Mouse (Mus musculus): ENCODE measurements around the gene Cd4. TPM values are rescaled to one million over a fixed set of nuclear protein-coding genes. Genes with fewer than 3 reads are reported as not detected.
A peak's percentile ranks its signal among the peaks of the same experiment; 100 is the strongest.
"Not testable (repeated sequence)": the region's sequence is repeated elsewhere in the genome, so short reads cannot be mapped to it uniquely, and the experiment has no call there.

Cd4 gene
- polyA plus RNA-seq, 1 experiment from 2014 or later = not detected

DNA sequence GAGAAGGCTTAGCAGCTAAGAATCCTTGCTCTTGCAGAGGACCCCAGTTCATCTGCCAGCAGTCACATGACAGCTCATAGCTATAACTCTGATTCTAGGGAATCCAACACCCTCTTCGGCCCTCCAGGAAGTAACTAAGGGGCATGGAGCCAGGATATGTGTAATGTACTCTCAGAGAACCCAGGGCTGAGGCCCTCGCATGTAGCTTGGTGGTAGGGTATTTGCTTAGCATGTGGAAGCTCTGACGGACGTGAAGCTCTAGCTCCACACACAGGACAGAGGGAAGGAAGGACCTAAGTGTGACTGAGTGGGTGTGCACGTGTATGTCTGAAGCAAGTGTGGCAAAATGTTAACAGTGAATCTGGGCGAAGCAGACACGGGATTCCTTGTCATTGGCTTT lies 51.6 kb downstream of the Cd4 start:
- peaks cover 20% of the 10 kb centered on the region for H3K36me3 ChIP-seq (ENCODE audit: control insufficient read depth, insufficient read depth, low read length)
- H3K27me3 ChIP-seq (ENCODE audit: control insufficient read depth, insufficient read depth, low read length) = no peaks in the 10 kb centered on the region
- peaks cover 30% of the 10 kb centered on the region for H3K4me1 ChIP-seq (ENCODE audit: control insufficient read depth, insufficient read depth, low read length)

DNA sequence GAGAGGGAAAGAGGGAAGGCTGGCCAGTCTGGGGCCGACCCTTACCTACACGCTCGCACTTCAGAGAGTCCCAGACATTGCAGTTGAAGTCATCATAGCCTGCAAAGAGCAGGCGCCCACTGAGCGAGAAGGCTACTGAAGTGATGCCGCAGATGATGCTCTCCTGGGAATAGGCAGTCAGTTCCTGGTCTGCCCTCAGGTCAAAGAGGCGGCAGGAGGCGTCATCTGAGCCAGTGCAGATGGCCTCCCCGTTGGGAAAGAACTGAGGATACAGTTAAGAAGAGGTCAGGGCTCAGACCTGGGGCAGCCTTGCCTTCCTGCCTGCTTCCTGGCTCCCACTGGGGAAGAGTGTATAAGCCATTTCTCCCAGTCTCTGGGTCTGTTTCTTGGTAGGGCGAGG lies 52.5 kb downstream of the Cd4 start:
- Histone ChIP-seq H3K4me2 (ENCODE audit: low read depth, severe bottlenecking) (no peak overlapping the region), H3K36me3 (ENCODE audit: control insufficient read depth, insufficient read depth, low read length) (peaks cover 19% of the 10 kb centered on the region), H3K9me3 (ENCODE audit: control insufficient read depth, low read length) (no peaks in the 10 kb centered on the region), H3K27me3 (ENCODE audit: control insufficient read depth, insufficient read depth, low read length) (no peaks in the 10 kb centered on the region), H3K4me1 (ENCODE audit: control insufficient read depth, insufficient read depth, low read length) (peaks cover 32% of the 10 kb centered on the region), H3K4me3 (ENCODE audit: low read depth, low read length) (no peak overlapping the region), H3K9ac (ENCODE audit: low read length) (peak overlapping the region; percentile 17), H3K27ac (replicated peaks; ENCODE audit: low read depth, low read length) (no peak overlapping the region)
- DNase-seq (ENCODE audit: low spot score) = no peak
- ATAC-seq (ENCODE audit: insufficient number of reproducible peaks, low FRiP score, low TSS enrichment, low read depth) = no peak
- 38% methylated on average over 10 of the region's 10 CpGs for WGBS

More for the DNA sequence above, 51.6 kb downstream of the Cd4 start:
- DNase-seq (ENCODE audit: low spot score) (no peak), ATAC-seq (ENCODE audit: insufficient number of reproducible peaks, low FRiP score, low TSS enrichment, low read depth) (no peak)
- Histone ChIP-seq H3K27ac (replicated peaks; ENCODE audit: low read depth, low read length) (no peak overlapping the region), H3K9me3 (ENCODE audit: control insufficient read depth, low read length) (no peaks in the 10 kb centered on the region), H3K9ac (ENCODE audit: low read length) (no peak overlapping the region), H3K4me3 (ENCODE audit: low read depth, low read length) (no peak overlapping the region), H3K4me2 (ENCODE audit: low read depth, severe bottlenecking) (no peak overlapping the region)
- 80% methylated on average over 7 of the region's 7 CpGs for WGBS

DNA sequence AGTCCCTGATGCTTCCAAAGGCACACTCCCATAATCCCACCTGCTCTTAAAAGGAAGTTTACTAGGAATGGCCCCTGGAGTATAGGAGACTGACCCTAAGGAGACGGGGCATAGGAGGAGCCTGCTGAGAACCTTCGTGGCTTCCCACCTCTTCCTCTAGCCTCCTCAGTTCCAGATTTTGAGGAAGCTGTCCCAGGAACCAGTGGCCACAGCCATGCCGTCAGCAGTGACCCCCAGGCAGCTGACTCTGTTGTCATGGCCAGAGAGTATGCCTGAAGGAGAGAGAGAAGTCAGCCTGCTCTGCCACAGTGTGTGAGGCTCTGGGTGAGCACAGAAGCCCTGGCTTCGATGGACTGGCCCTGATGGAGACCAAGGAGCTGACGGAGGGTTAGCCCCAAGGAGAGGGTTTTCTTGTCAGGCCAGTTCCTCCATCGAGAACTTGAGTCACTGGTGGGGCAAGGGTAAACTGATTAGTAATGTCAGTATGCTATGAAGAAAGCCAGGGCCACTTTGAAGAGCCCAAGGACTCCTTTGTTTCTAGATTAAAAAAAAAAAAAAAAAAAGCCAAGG lies 53.4 kb downstream of the Cd4 start:
- no peak overlapping the region for H3K4me2 ChIP-seq (ENCODE audit: low read depth, severe bottlenecking)
- no peak for DNase-seq (ENCODE audit: low spot score)
- peaks cover 19% of the 10 kb centered on the region for H3K36me3 ChIP-seq (ENCODE audit: control insufficient read depth, insufficient read depth, low read length)
- H3K27me3 ChIP-seq (ENCODE audit: control insufficient read depth, insufficient read depth, low read length) = no peaks in the 10 kb centered on the region
- peaks cover 26% of the 10 kb centered on the region for H3K4me1 ChIP-seq (ENCODE audit: control insufficient read depth, insufficient read depth, low read length)
- peak overlapping the region; percentile 27; the same call in 1 of the 2 replicates for H3K9ac ChIP-seq (ENCODE audit: low read length)
- H3K4me3 ChIP-seq (ENCODE audit: low read depth, low read length) = no peak overlapping the region
- no peak overlapping the region for H3K27ac ChIP-seq (replicated peaks; ENCODE audit: low read depth, low read length)
- 85% methylated on average over 6 of the region's 6 CpGs for WGBS
- ATAC-seq (ENCODE audit: insufficient number of reproducible peaks, low FRiP score, low TSS enrichment, low read depth) = no peak
- no peaks in the 10 kb centered on the region for H3K9me3 ChIP-seq (ENCODE audit: control insufficient read depth, low read length)

DNA sequence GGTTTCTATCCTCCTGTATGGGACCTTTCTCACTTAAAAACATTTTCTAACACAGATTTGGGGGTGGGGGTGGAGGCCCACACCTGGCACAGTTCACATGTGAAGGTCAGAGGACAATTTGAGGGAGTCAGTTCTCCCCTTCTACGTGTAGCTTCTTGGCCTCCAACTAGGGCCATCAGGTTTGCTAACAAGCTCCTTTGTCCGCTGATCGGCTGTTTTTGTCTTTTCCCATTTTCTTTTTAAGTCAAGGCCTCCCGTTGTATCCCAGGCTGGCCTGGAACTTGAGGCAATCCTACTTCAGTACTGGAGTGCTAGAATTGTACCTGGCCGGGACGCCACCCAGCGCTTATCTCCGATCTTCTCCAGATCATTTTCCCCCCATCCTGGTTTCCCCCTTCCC lies 56.4 kb downstream of the Cd4 start:
- ATAC-seq (ENCODE audit: insufficient number of reproducible peaks, low FRiP score, low TSS enrichment, low read depth) (no peak), DNase-seq (ENCODE audit: low spot score) (no peak)
- H3K4me1 ChIP-seq (ENCODE audit: control insufficient read depth, insufficient read depth, low read length) = peaks cover 14% of the 10 kb centered on the region; the same call in 1 of the 2 replicates
- H3K9me3 ChIP-seq (ENCODE audit: control insufficient read depth, low read length) = no peaks in the 10 kb centered on the region
- H3K4me3 ChIP-seq (ENCODE audit: low read depth, low read length) = no peak overlapping the region
- no peak overlapping the region for H3K9ac ChIP-seq (ENCODE audit: low read length)
- no peaks in the 10 kb centered on the region for H3K27me3 ChIP-seq (ENCODE audit: control insufficient read depth, insufficient read depth, low read length)
- peaks cover 19% of the 10 kb centered on the region for H3K36me3 ChIP-seq (ENCODE audit: control insufficient read depth, insufficient read depth, low read length)
- H3K27ac ChIP-seq (replicated peaks; ENCODE audit: low read depth, low read length) = no peak overlapping the region
- H3K4me2 ChIP-seq (ENCODE audit: low read depth, severe bottlenecking) = no peak overlapping the region
- 92% methylated on average over 8 of the region's 8 CpGs for WGBS

DNA sequence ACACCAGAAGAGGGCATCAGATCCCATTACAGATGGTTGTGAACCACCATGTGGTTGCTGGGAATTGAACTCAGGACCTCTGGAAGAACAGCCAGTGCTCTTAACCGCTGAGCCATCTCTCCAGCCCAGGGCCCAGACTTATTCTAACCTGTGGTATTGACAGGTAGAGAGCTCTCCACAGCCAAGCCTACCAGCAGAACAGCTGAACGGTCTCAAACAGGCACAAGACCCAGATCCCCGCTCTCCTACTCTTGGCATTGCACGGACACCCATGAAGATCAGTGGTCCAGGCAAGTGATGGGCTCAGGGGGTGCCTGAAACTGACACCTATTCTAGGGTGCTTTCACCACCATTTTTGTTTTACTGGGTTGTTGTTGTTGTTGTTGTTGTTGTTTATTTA lies 56.8 kb downstream of the Cd4 start:
- not testable (repeated sequence) for H3K27me3 ChIP-seq (ENCODE audit: control insufficient read depth, insufficient read depth, low read length); H3K4me3 ChIP-seq (ENCODE audit: low read depth, low read length); ATAC-seq (ENCODE audit: insufficient number of reproducible peaks, low FRiP score, low TSS enrichment, low read depth); H3K9me3 ChIP-seq (ENCODE audit: control insufficient read depth, low read length); H3K27ac ChIP-seq (replicated peaks; ENCODE audit: low read depth, low read length); H3K9ac ChIP-seq (ENCODE audit: low read length); DNase-seq (ENCODE audit: low spot score)
- 94% methylated on average over 4 of the region's 4 CpGs for WGBS
- peaks cover 19% of the 10 kb centered on the region for H3K36me3 ChIP-seq (ENCODE audit: control insufficient read depth, insufficient read depth, low read length)
- peak overlapping the region; percentile 61; the same call in 1 of the 2 replicates for H3K4me2 ChIP-seq (ENCODE audit: low read depth, severe bottlenecking)
- H3K4me1 ChIP-seq (ENCODE audit: control insufficient read depth, insufficient read depth, low read length) = peaks cover 14% of the 10 kb centered on the region; the same call in 1 of the 2 replicates

DNA sequence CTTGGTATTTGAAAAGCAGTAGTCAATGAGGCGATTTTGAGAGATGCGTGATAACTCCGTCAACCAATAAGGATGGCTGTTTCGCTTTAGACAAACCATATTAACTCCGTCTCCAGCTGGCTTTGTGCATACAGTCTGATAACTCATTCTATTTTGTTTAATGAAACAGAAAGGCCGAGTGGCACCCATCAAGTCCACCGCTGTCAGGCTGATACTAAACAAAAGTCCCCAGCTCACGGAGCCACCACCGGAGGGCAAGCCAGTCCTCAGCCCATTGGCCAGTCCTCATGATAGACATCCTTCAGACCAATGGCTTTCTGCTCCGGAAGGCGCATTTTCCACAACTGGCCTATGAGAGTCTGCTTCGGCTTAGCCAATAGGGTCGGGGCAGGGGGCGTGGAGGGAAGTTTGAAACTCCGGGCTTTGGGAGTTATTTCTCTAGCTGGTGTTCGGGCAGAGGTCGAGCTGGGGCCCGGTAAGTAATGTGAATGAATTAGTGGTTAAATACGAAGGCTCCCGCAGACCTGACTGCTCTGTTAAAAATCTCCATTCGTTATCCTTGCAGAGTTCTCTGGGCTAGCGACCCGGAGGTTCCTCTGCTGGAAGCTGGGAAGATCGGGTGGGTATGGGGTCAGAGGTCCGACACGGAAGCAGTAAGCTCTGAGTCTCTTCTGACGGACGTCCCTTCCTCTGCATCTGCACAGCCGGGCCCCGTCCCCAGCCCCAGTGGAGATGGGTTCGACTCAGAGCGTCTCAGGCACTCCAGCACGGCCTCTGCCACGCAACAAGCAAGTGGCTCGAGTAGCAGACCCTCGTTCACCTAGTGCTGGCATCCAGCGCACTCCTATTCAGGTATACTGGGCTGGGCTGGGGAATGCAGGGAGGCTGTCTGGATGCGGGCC lies 58.0 kb downstream of the Cd4 start:
- Histone ChIP-seq H3K27me3 (ENCODE audit: control insufficient read depth, insufficient read depth, low read length) (no peaks in the 10 kb centered on the region), H3K36me3 (ENCODE audit: control insufficient read depth, insufficient read depth, low read length) (peaks cover 20% of the 10 kb centered on the region), H3K4me2 (ENCODE audit: low read depth, severe bottlenecking) (peak overlapping the region; percentile 61), H3K4me1 (ENCODE audit: control insufficient read depth, insufficient read depth, low read length) (peaks cover 6% of the 10 kb centered on the region; the same call in 1 of the 2 replicates), H3K9ac (ENCODE audit: low read length) (peak overlapping the region; percentile 68), H3K4me3 (ENCODE audit: low read depth, low read length) (peak overlapping the region; percentile 71), H3K9me3 (ENCODE audit: control insufficient read depth, low read length) (no peaks in the 10 kb centered on the region), H3K27ac (replicated peaks; ENCODE audit: low read depth, low read length) (peak overlapping the region; percentile 61; the same call in 1 of the 2 replicates)
- ATAC-seq (ENCODE audit: insufficient number of reproducible peaks, low FRiP score, low TSS enrichment, low read depth) (peak; percentile 85), DNase-seq (ENCODE audit: low spot score) (peak; percentile 92)
- under 1% methylated on average over 38 of the region's 38 CpGs for WGBS

DNA sequence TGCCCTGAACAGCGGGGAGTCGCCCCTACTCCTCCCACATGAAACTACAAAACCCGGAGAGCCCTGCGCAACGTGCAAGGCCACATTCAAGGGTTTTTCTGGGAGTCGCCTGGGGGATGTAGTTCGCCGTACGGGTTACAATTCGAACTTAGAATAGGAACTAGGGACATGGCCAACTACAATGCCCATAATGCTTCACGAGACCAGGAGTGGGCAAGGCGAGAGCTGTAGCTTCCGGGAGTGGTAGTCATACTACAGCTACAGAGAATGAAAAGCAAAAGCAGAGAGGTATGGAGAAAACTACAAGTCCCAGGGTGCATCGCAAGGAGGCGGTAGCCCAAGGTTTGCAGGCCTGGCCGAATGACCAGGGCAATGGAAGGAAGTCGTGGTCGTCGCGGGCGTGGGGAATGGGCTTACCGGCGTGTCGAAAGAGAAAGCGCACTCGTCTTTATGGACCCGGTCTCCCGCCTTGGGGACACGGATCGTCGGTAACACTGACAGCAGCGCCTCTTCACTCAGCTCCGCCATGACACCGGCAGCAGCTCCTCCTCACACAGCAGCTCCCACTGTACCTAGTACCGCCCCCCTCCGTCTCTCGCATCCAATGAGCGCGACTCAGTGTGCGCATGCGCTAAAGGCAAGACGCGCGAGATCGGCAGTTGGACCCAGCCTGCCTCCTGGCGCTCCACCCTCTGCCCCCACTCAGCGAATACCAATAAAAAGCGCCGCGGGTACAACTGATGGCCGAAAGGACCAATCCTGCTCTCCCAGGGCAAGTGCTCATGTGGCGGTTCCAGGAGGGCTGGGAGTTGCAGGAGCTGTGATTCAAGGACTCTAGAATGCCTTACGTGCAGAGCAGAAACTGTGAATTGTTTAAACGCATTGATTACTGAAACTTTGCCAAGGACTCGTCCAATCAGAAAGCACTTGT lies 58.9 kb downstream of the Cd4 start, which contains the start of the genes Usp5 and Cdca3:
TSS of gene Usp5 (minus strand) at position 617 of the 931 bp plus-strand sequence.
TSS of gene Cdca3 (plus strand) at position 680 of the 931 bp plus-strand sequence.
- Histone ChIP-seq H3K27me3 (ENCODE audit: control insufficient read depth, insufficient read depth, low read length) (no peaks in the 10 kb centered on the region), H3K9me3 (ENCODE audit: control insufficient read depth, low read length) (no peaks in the 10 kb centered on the region), H3K4me1 (ENCODE audit: control insufficient read depth, insufficient read depth, low read length) (peaks cover 6% of the 10 kb centered on the region; the same call in 1 of the 2 replicates), H3K27ac (replicated peaks; ENCODE audit: low read depth, low read length) (peak within 1 kb of the TSS; percentile 61; the same call in 1 of the 2 replicates), H3K4me3 (ENCODE audit: low read depth, low read length) (peak within 1 kb of the TSS; percentile 71), H3K4me2 (ENCODE audit: low read depth, severe bottlenecking) (peak within 1 kb of the TSS; percentile 80), H3K36me3 (ENCODE audit: control insufficient read depth, insufficient read depth, low read length) (peaks cover 24% of the 10 kb centered on the region; the same call in 1 of the 2 replicates), H3K9ac (ENCODE audit: low read length) (peak within 1 kb of the TSS; percentile 68)
- DNase-seq (ENCODE audit: low spot score) = peak; percentile 99
- ATAC-seq (ENCODE audit: insufficient number of reproducible peaks, low FRiP score, low TSS enrichment, low read depth) = peak; percentile 93
- WGBS = under 1% methylated on average over 55 of the region's 55 CpGs

Measured in limb, embryonic 11.5 days (tissue).